8 mouse cellular contexts compared by ENCODE assay signal in genomic region chr2:32395484-32395945, GRCm38 (mm10). TPM values are rescaled to one million over a fixed set of nuclear protein-coding genes. Genes with fewer than 3 reads are reported as not detected.
DNase-seq lines count a peak whose midpoint lies in the region; ATAC-seq lines count a peak whose summit lies in the region.

Gene Ptges2, plus strand, starts transcription at chr2:32395896.

- DNase-seq in gastrocnemius, adult 8-10 months (ENCODE audit: low spot score in 2 of 2) = peak; percentile 86 to 88
- peak; percentile 75 for DNase-seq in hindlimb bud, embryonic 11.5 days (ENCODE audit: extremely low spot score, low read depth, low spot score)
- peak; percentile 87 to 88 for DNase-seq in left cerebral cortex, adult 8-10 months (ENCODE audit: low spot score in 2 of 2)
- DNase-seq in right cerebral cortex, postnatal 25 days = peak; percentile 93
- DNase-seq in urinary bladder, postnatal 4 days (ENCODE audit: low spot score in 2 of 2) = peak; percentile 84 to 89

- peak within 1 kb of the TSS; percentile 99 for H3K4me3 ChIP-seq in megakaryocyte, embryonic 14.5 days (replicated peaks)

- H3K4me1 ChIP-seq in megakaryocyte, embryonic 14.5 days = peaks cover 35% of the 10 kb centered on the region

- peaks cover 15% of the 10 kb centered on the region for H3K27me3 ChIP-seq in megakaryocyte, embryonic 14.5 days (replicated peaks)

- ATAC-seq in activated CD4-positive, CD25-positive, alpha-beta regulatory T cell, adult 4 months = peak; percentile 67
- peak; percentile 81 for ATAC-seq in common myeloid progenitor, adult 5-6 weeks (replicated peaks; ENCODE audit: low read depth, poor library complexity, severe bottlenecking)

- peaks cover 27% of the 10 kb centered on the region for H3K36me3 ChIP-seq in megakaryocyte, embryonic 14.5 days (replicated peaks; ENCODE audit: low read length)

- no peaks in the 10 kb centered on the region for H3K9me3 ChIP-seq in megakaryocyte, embryonic 14.5 days

RNA-seq across cellular contexts. Expression of gene Ptges2, which starts in this region (rescaled TPM):
- 1 to 10 TPM; 1.0 to 1.6 TPM for polyA plus RNA-seq in activated CD4-positive, CD25-positive, alpha-beta regulatory T cell, adult 4 months (2017; shearing (Covaris generic))
- total RNA-seq in common myeloid progenitor, adult 5-6 weeks (2017) = 7.1 and 8.6 TPM in 2 replicates
- 10 to 100 TPM; 33.8 to 40.1 (median 36.1) TPM for total RNA-seq in gastrocnemius, adult 8-10 months (2022)
- 10 to 100 TPM; 46.9 to 51.4 (median 49.9) TPM for total RNA-seq in left cerebral cortex, adult 8-10 months (2022)
- polyA plus RNA-seq in megakaryocyte, embryonic 14.5 days (2012; ENCODE audit: insufficient read depth, low replicate concordance) = 2.5 and 3.4 TPM in 2 replicates

Comparison
In these comparisons a context has a peak if more than half of its experiments do, and no peak if none do; other contexts are left out.
1. Peak in every context shown above with its lines: DNase-seq, ATAC-seq and H3K4me3 ChIP-seq.